24 mouse cellular contexts compared by ENCODE assay signal in genomic region chr17:55206585-55206984, GRCm38 (mm10).
DNase-seq lines count a peak whose midpoint lies in the region; ATAC-seq lines count a peak whose summit lies in the region.
"Had no signal": no experiment of that assay in that cellular context is flagged by ENCODE, and none has a peak within 500 bp of the region (broad histone marks: within the 10 kb centered on the region; RNA-seq: fewer than 3 reads in every experiment).

No protein-coding gene starts in this region.

- no peaks in the 10 kb centered on the region for H3K9me3 ChIP-seq in kidney, embryonic 15.5 days (replicated peaks)
- 0 out of 2 replicates have a peak, but pooled peaks cover 4% of the 10 kb centered on the region for H3K9me3 ChIP-seq in midbrain, embryonic 10.5 days (replicated peaks)
- H3K9me3 ChIP-seq in hindbrain, embryonic 14.5 days (ENCODE audit: control insufficient read depth, low read length) = no peaks in the 10 kb centered on the region
- H3K9me3 ChIP-seq: embryonic facial prominence, embryonic 12.5 days; heart, embryonic 10.5 days; hindbrain, embryonic 12.5 days; intestine, embryonic 15.5 days had no signal

- ATAC-seq in kidney, embryonic 15.5 days (replicated peaks; ENCODE audit: low FRiP score) = peak; percentile 78
- no peak for ATAC-seq in hindbrain, embryonic 14.5 days (ENCODE audit: low FRiP score)
- ATAC-seq: activated CD4-positive, CD25-positive, alpha-beta regulatory T cell, adult 4 months; CD4-positive, CD25-positive, alpha-beta regulatory T cell, adult 4 months; forebrain, embryonic 16.5 days; hindbrain, postnatal 0 days; intestine, embryonic 15.5 days had no signal

- H3K4me2 ChIP-seq in kidney, embryonic 15.5 days = no peak overlapping the region
- H3K4me2 ChIP-seq in hindbrain, embryonic 14.5 days (replicated peaks) = no peak overlapping the region
- H3K4me2 ChIP-seq: embryonic facial prominence, embryonic 12.5 days; hindbrain, embryonic 12.5 days; intestine, embryonic 15.5 days had no signal

- H3K4me1 ChIP-seq in kidney, embryonic 15.5 days = no peaks in the 10 kb centered on the region
- H3K4me1 ChIP-seq in midbrain, embryonic 10.5 days = no peaks in the 10 kb centered on the region
- no peaks in the 10 kb centered on the region for H3K4me1 ChIP-seq in hindbrain, embryonic 14.5 days (replicated peaks; ENCODE audit: control insufficient read depth, insufficient read depth, low read length)
- H3K4me1 ChIP-seq: embryonic facial prominence, embryonic 12.5 days; heart, embryonic 10.5 days; hindbrain, embryonic 12.5 days; intestine, embryonic 15.5 days had no signal

- no peaks in the 10 kb centered on the region for H3K27me3 ChIP-seq in kidney, embryonic 15.5 days
- H3K27me3 ChIP-seq in midbrain, embryonic 10.5 days (ENCODE audit: low read depth, poor library complexity, severe bottlenecking) = no peaks in the 10 kb centered on the region
- H3K27me3 ChIP-seq in hindbrain, embryonic 14.5 days (ENCODE audit: control insufficient read depth, insufficient read depth, low read length) = no peaks in the 10 kb centered on the region
- H3K27me3 ChIP-seq: embryonic facial prominence, embryonic 12.5 days; hindbrain, embryonic 12.5 days; intestine, embryonic 15.5 days had no signal

- no peaks in the 10 kb centered on the region for H3K36me3 ChIP-seq in kidney, embryonic 15.5 days
- H3K36me3 ChIP-seq in midbrain, embryonic 10.5 days = no peaks in the 10 kb centered on the region
- no peaks in the 10 kb centered on the region for H3K36me3 ChIP-seq in hindbrain, embryonic 14.5 days (replicated peaks; ENCODE audit: control insufficient read depth, insufficient read depth)
- H3K36me3 ChIP-seq: embryonic facial prominence, embryonic 12.5 days; G1E; heart, embryonic 10.5 days; hindbrain, embryonic 12.5 days; intestine, embryonic 15.5 days had no signal

- H3K9ac ChIP-seq in kidney, embryonic 15.5 days = no peak overlapping the region
- no peak overlapping the region for H3K9ac ChIP-seq in hindbrain, embryonic 14.5 days
- H3K9ac ChIP-seq: embryonic facial prominence, embryonic 12.5 days; hindbrain, embryonic 12.5 days; intestine, embryonic 15.5 days had no signal

- WGBS in kidney, embryonic 15.5 days = 27% methylated on average over 1 of the region's 1 CpGs
- WGBS in midbrain, embryonic 10.5 days = 76% methylated on average over 1 of the region's 1 CpGs
- 81% methylated on average over 1 of the region's 1 CpGs for WGBS in hindbrain, embryonic 14.5 days

- H3K4me3 ChIP-seq in kidney, embryonic 15.5 days (replicated peaks) = no peak overlapping the region
- no peak overlapping the region for H3K4me3 ChIP-seq in midbrain, embryonic 10.5 days
- no peak overlapping the region for H3K4me3 ChIP-seq in hindbrain, embryonic 14.5 days (replicated peaks; ENCODE audit: low read length)
- H3K4me3 ChIP-seq: embryonic facial prominence, embryonic 12.5 days; heart, embryonic 10.5 days; hindbrain, embryonic 12.5 days; intestine, embryonic 15.5 days had no signal

- DNase-seq in embryo, embryonic 10 days (ENCODE audit: low spot score) = peak; percentile 4
- DNase-seq in embryo, embryonic 9.5 days (ENCODE audit: extremely low spot score) = no peak
- no peak for DNase-seq in kidney, postnatal 36 days
- peak; percentile 1 for DNase-seq in embryo, embryonic 10.5 days (ENCODE audit: low spot score)
- DNase-seq in midbrain, embryonic 10.5 days (ENCODE audit: low spot score) = no peak
- no peak for DNase-seq in hindbrain, embryonic 14.5 days (ENCODE audit: low spot score)
- DNase-seq: adrenal gland, postnatal 14 days; B cell, adult 2 months; cerebellum, adult 2 months; cerebellum, postnatal 10 days; gastrocnemius, postnatal 10 days; heart, adult 18-20 months; heart, postnatal 10 days; heart, postnatal 4 days had no signal

- H3K27ac ChIP-seq in kidney, embryonic 15.5 days = no peak overlapping the region
- H3K27ac ChIP-seq in midbrain, embryonic 10.5 days (replicated peaks) = no peak overlapping the region
- no peak overlapping the region for H3K27ac ChIP-seq in hindbrain, embryonic 14.5 days
- H3K27ac ChIP-seq: embryonic facial prominence, embryonic 12.5 days; heart, embryonic 10.5 days; hindbrain, embryonic 12.5 days; hindbrain, postnatal 0 days; intestine, embryonic 15.5 days had no signal

Comparison
In these comparisons a context has a peak if more than half of its experiments do, and no peak if none do; other contexts are left out.
1. DNase-seq: peak in embryo, embryonic 10 days (single experiment) and embryo, embryonic 10.5 days (single experiment); none in embryo, embryonic 9.5 days (single experiment), kidney, postnatal 36 days (0 of 2), midbrain, embryonic 10.5 days (single experiment) and hindbrain, embryonic 14.5 days (single experiment).